Mouse (Mus musculus) G1E-ER4 (cell line): ENCODE results near the gene Pgap3. TPM values are rescaled to one million over a fixed set of nuclear protein-coding genes. Genes with fewer than 3 reads are reported as not detected.

Experiments used
- GATA1 ChIP-seq: IDR thresholded peaks from one replicate; pipeline ENCODE4 v1.8.0; 2012; ENCODE audit warnings: low read length, inconsistent platforms
- polyA plus RNA-seq: library from polyadenylated mRNA; stranded (reverse); fragments of >175 nt; gene quantifications from 2 replicates; pipeline ENCODE4 v1.2.3, GENCODE M21; 2012

The Pgap3 gene
- polyA plus RNA-seq, 1 experiment: 11.3 TPM

- TF ChIP-seq GATA1: no peak
Observed at GRCm38 (mm10) chr11:98387056-98387577, 13.2 kb downstream of the Pgap3 start.

- TF ChIP-seq GATA1: no peak
Observed at GRCm38 (mm10) chr11:98386596-98386995, 13.7 kb downstream of the Pgap3 start.

DNA sequence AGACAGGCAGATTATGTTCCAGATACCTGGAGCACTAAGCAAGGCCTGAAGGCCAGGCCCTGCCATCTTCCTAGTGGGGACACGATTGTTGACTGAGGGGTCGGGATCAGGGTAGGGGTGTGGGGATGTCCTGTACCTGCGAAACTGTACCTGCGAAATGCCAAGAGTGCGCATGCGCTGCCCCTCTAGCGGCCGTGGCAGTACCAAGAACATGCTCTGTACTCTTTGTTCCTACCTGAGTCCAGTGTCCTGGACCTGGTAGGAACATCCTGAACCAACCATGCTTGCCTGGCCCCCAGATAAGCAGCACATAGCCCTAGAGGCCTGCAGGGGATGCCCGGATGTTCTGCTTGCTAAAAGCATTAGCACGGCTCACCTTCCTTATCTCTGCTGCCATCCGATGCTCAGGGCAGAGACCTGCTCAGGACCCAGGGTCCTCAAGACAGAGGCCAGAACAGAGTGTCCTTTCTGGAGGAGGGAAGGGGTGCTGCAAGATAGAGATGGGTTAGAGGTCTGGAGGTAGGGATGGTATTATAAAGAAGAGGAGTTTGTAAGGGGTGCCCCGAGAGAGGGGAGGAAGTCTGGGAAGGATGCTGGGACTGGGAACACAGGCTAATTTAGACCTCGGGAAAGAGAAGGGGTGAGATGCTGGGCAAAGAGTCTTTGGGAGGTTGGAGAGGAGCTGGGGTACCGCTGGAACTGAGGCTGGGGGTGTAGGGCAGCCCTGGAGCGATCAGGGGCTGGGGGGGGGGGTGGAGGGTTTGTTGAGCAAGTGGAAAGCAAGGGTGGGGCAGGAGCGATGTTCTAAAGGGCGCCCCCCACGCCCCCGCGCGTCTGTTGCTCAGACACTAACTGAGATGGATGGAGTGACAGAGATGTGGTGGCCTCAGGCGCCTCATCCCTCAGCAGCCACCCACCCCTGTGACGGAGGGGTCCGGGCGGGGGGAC is 14.4 kb downstream of the Pgap3 start, which contains the start of gene Pnmt:
Gene Pnmt, plus strand, starts transcription at position 813 of the 948 bp plus-strand sequence.
- no peak for TF ChIP-seq GATA1

- no peak for TF ChIP-seq GATA1
Observed at GRCm38 (mm10) chr11:98384721-98385637, 15.3 kb downstream of the Pgap3 start.

DNA sequence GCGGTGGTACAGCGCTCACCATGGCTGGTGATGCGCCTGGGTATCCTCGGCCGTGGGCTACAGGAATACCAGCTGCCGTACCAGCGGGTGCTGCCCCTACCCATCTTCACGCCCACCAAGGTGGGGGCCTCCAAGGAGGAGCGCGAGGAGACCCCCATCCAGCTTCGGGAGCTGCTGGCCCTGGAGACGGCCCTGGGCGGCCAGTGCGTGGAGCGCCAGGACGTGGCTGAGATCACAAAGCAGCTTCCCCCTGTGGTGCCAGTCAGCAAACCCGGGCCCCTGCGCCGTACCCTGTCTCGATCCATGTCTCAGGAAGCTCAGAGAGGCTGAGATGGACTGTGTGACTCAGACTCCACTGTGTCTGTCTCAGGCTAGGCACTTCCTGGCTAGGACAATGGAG is 16.1 kb downstream of the Pgap3 start:
- no peak for TF ChIP-seq GATA1

GRCm38 (mm10) chr11:98383261-98384030 is 16.8 kb downstream of the Pgap3 start, which contains the start of gene Tcap:
Gene Tcap (plus strand): TSS chr11:98383811.
- no peak for TF ChIP-seq GATA1

- no peak for TF ChIP-seq GATA1
Observed at GRCm38 (mm10) chr11:98381651-98382050, 18.6 kb downstream of the Pgap3 start.

DNA sequence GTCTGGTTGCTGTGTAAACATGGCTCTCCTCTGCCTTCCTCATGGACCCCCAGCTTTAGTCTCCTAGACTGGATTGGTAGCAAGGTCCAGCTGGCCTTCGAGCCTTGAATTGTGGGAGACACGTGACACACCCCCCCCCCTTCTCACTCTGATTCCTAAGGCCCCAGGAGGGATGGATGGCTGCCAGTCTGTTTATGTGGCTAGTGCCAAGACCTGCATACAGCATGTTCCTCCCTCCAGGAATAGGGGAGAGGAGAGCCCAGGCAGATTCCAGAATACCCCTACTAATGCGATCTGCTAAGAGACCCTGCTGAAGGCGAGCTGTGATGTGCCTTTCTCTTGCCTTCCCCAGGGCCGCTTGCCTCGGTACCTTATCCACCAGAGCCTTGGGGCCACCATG is 20.2 kb downstream of the Pgap3 start:
- no peak for TF ChIP-seq GATA1

DNA sequence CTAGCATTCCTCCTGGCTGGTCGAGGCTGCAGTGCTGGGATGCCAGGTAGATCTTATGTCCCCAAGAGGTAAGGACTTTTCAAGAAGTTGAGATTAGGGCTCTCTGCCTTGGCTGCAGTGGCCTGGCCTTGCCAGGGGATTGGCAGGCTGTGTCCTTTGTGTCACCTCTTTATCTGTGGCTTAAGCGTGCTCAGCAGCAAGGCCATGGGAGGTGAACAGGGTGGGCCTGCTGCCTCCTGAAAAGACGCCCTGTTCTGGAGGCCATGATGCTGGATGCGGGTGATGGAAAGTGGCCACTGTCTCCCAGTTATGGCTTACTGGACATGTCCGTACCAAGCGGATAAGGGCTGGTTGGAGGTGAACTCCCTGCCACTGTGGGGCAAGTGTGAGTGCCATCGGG is 20.9 kb downstream of the Pgap3 start:
- no peak for TF ChIP-seq GATA1

GRCm38 (mm10) chr11:98377787-98378186 is 22.5 kb downstream of the Pgap3 start:
- TF ChIP-seq GATA1: no peak

- TF ChIP-seq GATA1: no peak
Observed at GRCm38 (mm10) chr11:98376756-98377155, 23.5 kb downstream of the Pgap3 start.

- TF ChIP-seq GATA1: no peak
Observed at GRCm38 (mm10) chr11:98374266-98374665, 26.0 kb downstream of the Pgap3 start.

DNA sequence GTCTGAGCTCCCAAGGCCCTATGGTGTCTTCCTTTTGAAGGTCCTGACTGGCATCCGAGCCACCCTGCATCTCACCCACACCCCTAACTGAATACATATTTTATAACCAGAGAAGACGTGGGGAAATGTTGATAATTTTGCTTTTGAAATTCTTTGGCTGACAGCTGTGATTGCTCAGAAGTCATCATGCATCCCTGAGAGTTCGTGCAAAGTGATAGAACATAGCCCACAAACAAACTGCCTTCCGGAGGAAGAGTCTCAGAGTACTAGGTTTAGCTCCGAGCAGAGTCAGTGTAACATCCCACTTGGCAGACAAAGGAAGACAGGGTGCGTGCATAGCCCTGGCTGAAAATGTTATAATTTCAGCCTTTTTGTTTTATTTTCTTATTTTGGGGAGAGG is 27.0 kb downstream of the Pgap3 start:
- TF ChIP-seq GATA1: no peak

- no peak for TF ChIP-seq GATA1
Observed at GRCm38 (mm10) chr11:98372406-98372805, 27.9 kb downstream of the Pgap3 start.

- no peak for TF ChIP-seq GATA1
Observed at GRCm38 (mm10) chr11:98371556-98372240, 28.6 kb downstream of the Pgap3 start.
